Mouse (Mus musculus) small intestine, adult 2 months (tissue): ENCODE measurements around the gene Nell1.

Experiments
- CTCF ChIP-seq: fragments of 200-500 bp; IDR thresholded peaks from 2 replicates; pipeline ENCODE4 v1.5.1; 2012; ENCODE audit warnings: low read depth, mild to moderate bottlenecking, control low read depth, inconsistent platforms, low read length, moderate library complexity, mixed read lengths; ENCODE audit not compliant: insufficient replicate concordance, insufficient read length; ENCODE audit errors: extremely low read depth
- POLR2A ChIP-seq: fragments of 200-500 bp; IDR thresholded peaks from 2 replicates; pipeline ENCODE4 v1.6.1; 2012; ENCODE audit warnings: low read depth, mild to moderate bottlenecking, control low read depth, inconsistent platforms, low read length, moderate library complexity

- TF ChIP-seq POLR2A (no peak), CTCF (no peak)
These were observed 176.2 kb downstream of the Nell1 start for GRCm38 (mm10) chr7:50150838-50151237.
